Mouse (Mus musculus): ENCODE measurements at regions not wholly inside any gene's neighbourhood (a gene's known extent, or its start where the extent isn't known, plus 50 kb on each side); places are given as distances from the start of the nearest gene placed in this dataset.

GRCm38 (mm10) chr3:14381421-14381992, 99.0 kb upstream of the Slc7a12 start:
- Histone ChIP-seq H3K27me3 (ENCODE audit: control insufficient read depth, insufficient read depth, low read length, poor library complexity, severe bottlenecking) (no peaks in the 10 kb centered on the region), H3K36me3 (ENCODE audit: control insufficient read depth, insufficient read depth, low read length, poor library complexity, severe bottlenecking) (no peaks in the 10 kb centered on the region), H3K4me1 (ENCODE audit: control insufficient read depth, insufficient read depth, low read length) (no peaks in the 10 kb centered on the region), H3K9me3 (replicated peaks; ENCODE audit: control insufficient read depth, insufficient read depth, low read length, poor library complexity, severe bottlenecking) (no peaks in the 10 kb centered on the region), H3K9ac (ENCODE audit: low read depth, poor library complexity, severe bottlenecking) (no peak overlapping the region), H3K27ac (ENCODE audit: insufficient read depth, low read length) (no peak overlapping the region), H3K4me3 (ENCODE audit: low read depth, low read length) (peak overlapping the region; percentile 42; the same call in 1 of the 2 replicates)
- TF ChIP-seq CTCF (IDR thresholded peaks at IDR 0.05; ENCODE audit: low read depth, low read length) (peak; percentile 71), POLR2A (IDR thresholded peaks at IDR 0.05; ENCODE audit: insufficient read depth, low read length) (no peak)

DNA sequence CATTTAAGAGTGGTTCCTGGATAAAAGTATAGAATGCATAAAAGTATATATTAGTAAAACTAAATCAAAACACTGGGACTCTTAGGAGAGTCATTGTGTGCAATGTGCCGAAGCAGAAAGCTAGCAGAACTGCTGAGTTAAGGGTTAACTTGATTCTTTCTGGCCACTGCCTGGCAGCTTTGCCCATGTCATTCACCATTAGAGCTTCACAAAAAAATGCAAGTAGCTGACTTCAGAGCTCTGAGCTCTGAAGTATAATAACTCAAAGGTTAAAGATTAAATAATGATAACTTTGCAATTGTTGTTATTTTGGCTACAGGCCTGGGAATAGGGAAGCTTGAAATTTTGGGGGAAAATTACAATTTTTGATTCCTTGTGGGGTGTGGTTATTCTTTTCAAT, 89.8 kb upstream of the Slc7a12 start:
- no peak overlapping the region for H3K27ac ChIP-seq (ENCODE audit: insufficient read depth, low read length)
- no peak overlapping the region for H3K4me3 ChIP-seq (ENCODE audit: low read depth, low read length)
- no peak overlapping the region for H3K9ac ChIP-seq (ENCODE audit: low read depth, poor library complexity, severe bottlenecking)
- H3K36me3 ChIP-seq (ENCODE audit: control insufficient read depth, insufficient read depth, low read length, poor library complexity, severe bottlenecking): no peaks in the 10 kb centered on the region
- H3K4me1 ChIP-seq (ENCODE audit: control insufficient read depth, insufficient read depth, low read length): no peaks in the 10 kb centered on the region
- H3K9me3 ChIP-seq (replicated peaks; ENCODE audit: control insufficient read depth, insufficient read depth, low read length, poor library complexity, severe bottlenecking): peaks cover 13% of the 10 kb centered on the region
- TF ChIP-seq EP300 (IDR thresholded peaks at IDR 0.05; ENCODE audit: insufficient read depth, low read depth, low read length) (no peak), CTCF (IDR thresholded peaks at IDR 0.05; ENCODE audit: low read depth, low read length) (no peak), POLR2A (IDR thresholded peaks at IDR 0.05; ENCODE audit: insufficient read depth, low read length) (no peak)
- H3K27me3 ChIP-seq (ENCODE audit: control insufficient read depth, insufficient read depth, low read length, poor library complexity, severe bottlenecking): no peaks in the 10 kb centered on the region

DNA sequence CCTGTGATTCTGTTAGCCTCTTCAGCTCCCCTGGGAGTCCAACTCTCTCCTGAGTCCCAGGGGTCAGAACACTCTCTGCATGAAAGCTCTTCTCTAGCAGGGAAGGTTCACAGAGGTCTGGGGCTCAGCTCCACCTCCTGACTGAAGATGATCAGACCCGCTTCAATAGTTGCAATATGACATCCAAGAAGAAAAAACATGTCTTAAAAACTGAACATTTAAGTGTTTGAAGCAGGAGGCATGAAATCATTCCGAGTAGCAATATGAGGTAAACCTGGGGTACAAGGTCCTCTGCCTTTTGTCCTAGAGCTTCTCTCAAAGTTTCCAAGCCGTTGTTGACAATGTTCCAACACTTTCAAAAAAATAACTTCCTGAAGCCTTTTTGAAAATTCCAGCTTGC, 81.8 kb upstream of the Slc7a12 start:
- Histone ChIP-seq H3K4me3 (ENCODE audit: low read depth, low read length) (no peak overlapping the region), H3K9me3 (replicated peaks; ENCODE audit: control insufficient read depth, insufficient read depth, low read length, poor library complexity, severe bottlenecking) (peaks cover 16% of the 10 kb centered on the region), H3K36me3 (ENCODE audit: control insufficient read depth, insufficient read depth, low read length, poor library complexity, severe bottlenecking) (no peaks in the 10 kb centered on the region), H3K9ac (ENCODE audit: low read depth, poor library complexity, severe bottlenecking) (no peak overlapping the region), H3K27me3 (ENCODE audit: control insufficient read depth, insufficient read depth, low read length, poor library complexity, severe bottlenecking) (no peaks in the 10 kb centered on the region), H3K27ac (ENCODE audit: insufficient read depth, low read length) (no peak overlapping the region), H3K4me1 (ENCODE audit: control insufficient read depth, insufficient read depth, low read length) (no peaks in the 10 kb centered on the region)
- TF ChIP-seq EP300 (IDR thresholded peaks at IDR 0.05; ENCODE audit: insufficient read depth, low read depth, low read length) (no peak), POLR2A (IDR thresholded peaks at IDR 0.05; ENCODE audit: insufficient read depth, low read length) (no peak), CTCF (IDR thresholded peaks at IDR 0.05; ENCODE audit: low read depth, low read length) (no peak)

DNA sequence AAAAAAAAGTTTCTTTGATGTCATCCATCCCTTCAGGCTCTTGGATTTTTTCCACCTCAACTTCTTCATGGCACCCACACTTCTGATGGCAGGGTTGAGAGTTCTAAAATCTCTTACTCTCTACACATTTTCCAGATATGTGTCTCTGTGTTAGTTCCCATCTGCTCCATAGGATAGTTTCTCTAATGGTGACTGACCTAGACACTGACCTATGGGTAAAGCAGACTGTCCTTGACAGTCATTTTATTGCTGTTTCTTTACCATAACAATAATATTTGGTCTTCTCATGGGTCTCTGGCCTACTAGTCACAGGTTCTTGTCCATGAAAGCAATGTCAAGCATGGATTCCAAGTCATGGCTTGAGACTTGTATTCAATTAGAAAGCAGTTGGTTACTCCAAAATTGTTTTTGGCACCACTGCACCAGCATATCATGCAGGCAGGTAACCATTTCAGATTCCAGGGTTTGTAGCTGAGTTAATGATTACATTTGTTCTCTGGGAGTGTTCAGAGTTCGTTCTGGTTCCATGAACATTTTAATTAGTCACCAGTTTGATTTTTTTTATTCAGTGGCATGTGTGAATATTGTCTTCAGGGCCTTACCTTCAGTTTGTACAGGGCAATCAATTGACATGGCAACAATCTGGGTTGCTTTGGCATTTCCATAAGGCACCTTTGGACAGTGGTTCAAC, 71.9 kb upstream of the Slc7a12 start:
- H3K9ac ChIP-seq (ENCODE audit: low read depth, poor library complexity, severe bottlenecking): no peak overlapping the region
- H3K4me3 ChIP-seq (ENCODE audit: low read depth, low read length): no peak overlapping the region
- H3K4me1 ChIP-seq (ENCODE audit: control insufficient read depth, insufficient read depth, low read length): no peaks in the 10 kb centered on the region
- no peaks in the 10 kb centered on the region for H3K27me3 ChIP-seq (ENCODE audit: control insufficient read depth, insufficient read depth, low read length, poor library complexity, severe bottlenecking)
- no peaks in the 10 kb centered on the region for H3K9me3 ChIP-seq (replicated peaks; ENCODE audit: control insufficient read depth, insufficient read depth, low read length, poor library complexity, severe bottlenecking)
- TF ChIP-seq EP300 (IDR thresholded peaks at IDR 0.05; ENCODE audit: insufficient read depth, low read depth, low read length) (no peak), POLR2A (IDR thresholded peaks at IDR 0.05; ENCODE audit: insufficient read depth, low read length) (no peak), CTCF (IDR thresholded peaks at IDR 0.05; ENCODE audit: low read depth, low read length) (no peak)
- no peaks in the 10 kb centered on the region for H3K36me3 ChIP-seq (ENCODE audit: control insufficient read depth, insufficient read depth, low read length, poor library complexity, severe bottlenecking)
- H3K27ac ChIP-seq (ENCODE audit: insufficient read depth, low read length): no peak overlapping the region
